Mouse (Mus musculus): ENCODE data around the gene Mast4.

DNA sequence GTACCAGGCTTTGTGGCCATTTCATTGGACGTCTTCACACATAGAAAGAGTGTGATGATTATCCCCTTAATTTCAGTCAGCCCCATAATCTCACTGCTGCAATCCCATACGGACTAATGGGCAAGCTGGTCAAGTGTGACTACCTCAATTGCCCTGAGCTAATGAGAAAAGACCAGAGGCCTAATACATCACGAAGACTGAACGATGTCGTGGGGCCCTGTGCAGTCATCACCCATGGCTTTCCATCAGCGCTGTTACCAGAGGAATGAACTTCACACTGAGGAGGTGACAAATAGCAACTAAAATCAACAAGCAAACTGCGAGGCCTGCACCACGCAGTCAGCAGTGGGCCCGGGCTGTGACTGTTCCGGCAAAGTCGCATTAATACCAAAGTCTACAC is 344.7 kb downstream of the Mast4 start:
- TF ChIP-seq CTCF (IDR thresholded peaks at IDR 0.05; ENCODE audit: low read depth, low read length) (no peak), GATA1 (IDR thresholded peaks at IDR 0.05; ENCODE audit: borderline replicate concordance, low read length) (no peak), TAL1 (conservative IDR thresholded peaks at IDR 0.05; ENCODE audit: low read depth, low read length) (no peak)

Measured in G1E (cell line).